9 mouse cellular contexts compared by ENCODE assay signal in the genomic region with DNA sequence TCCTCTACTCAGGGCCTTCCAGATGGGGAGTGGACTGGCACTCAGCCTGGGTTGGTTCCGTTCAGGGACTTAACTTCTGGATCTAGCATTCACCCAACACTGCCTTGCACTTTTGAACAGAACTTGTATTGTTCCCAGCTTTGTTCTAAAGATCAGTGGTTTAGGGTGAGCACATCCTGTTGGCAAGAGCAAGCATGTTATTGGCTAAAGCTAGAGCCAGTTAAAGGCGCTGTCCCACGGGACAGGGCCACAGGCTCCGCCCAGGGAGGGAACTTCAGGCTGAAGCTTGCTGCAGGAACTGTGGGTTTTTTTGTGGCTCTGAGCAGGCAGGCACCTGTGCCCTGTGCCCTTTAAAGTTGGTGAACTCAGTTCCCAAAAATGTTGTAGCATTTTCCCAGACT. TPM values are rescaled to one million over a fixed set of nuclear protein-coding genes. Genes with fewer than 3 reads are reported as not detected.
DNase-seq lines count a peak whose midpoint lies in the region; ATAC-seq and TF ChIP-seq lines count a peak whose summit lies in the region.
"Had no signal": no experiment of that assay in that cellular context is flagged by ENCODE, and none has a peak within 500 bp of the region (broad histone marks: within the 10 kb centered on the region; RNA-seq: fewer than 3 reads in every experiment).

No protein-coding gene starts in this region.

- H3K36me3 ChIP-seq in kidney, embryonic 14.5 days (ENCODE audit: control insufficient read depth, insufficient read depth, low read length): no peaks in the 10 kb centered on the region
- 0 out of 2 replicates have a peak, but pooled peaks cover 2% of the 10 kb centered on the region for H3K36me3 ChIP-seq in heart, adult 2 months (ENCODE audit: control insufficient read depth, insufficient read depth, low read length)
- H3K36me3 ChIP-seq in kidney, postnatal 0 days (ENCODE audit: insufficient read depth, low read length): no peaks in the 10 kb centered on the region
- H3K36me3 ChIP-seq in thymus, adult 2 months (ENCODE audit: control insufficient read depth, insufficient read depth, low read length): no peaks in the 10 kb centered on the region

- H3K9ac ChIP-seq in kidney, embryonic 14.5 days (ENCODE audit: low read depth, low read length): no peak overlapping the region
- peak overlapping the region; percentile 56 for H3K9ac ChIP-seq in heart, adult 2 months (ENCODE audit: low read depth, low read length)
- no peak overlapping the region for H3K9ac ChIP-seq in kidney, postnatal 0 days (ENCODE audit: low read depth, low read length)

- peak; percentile 86 for TF ChIP-seq EP300 in heart, adult 2 months (IDR thresholded peaks at IDR 0.05; ENCODE audit: insufficient read depth, low read depth, low read length)

- no peaks in the 10 kb centered on the region for H3K4me1 ChIP-seq in kidney, embryonic 14.5 days (ENCODE audit: control insufficient read depth, insufficient read depth, low read length)
- peaks cover 29% of the 10 kb centered on the region for H3K4me1 ChIP-seq in heart, adult 2 months (ENCODE audit: control insufficient read depth, insufficient read depth, low read length)
- H3K4me1 ChIP-seq in kidney, postnatal 0 days (replicated peaks; ENCODE audit: insufficient read depth, low read length): peaks cover 14% of the 10 kb centered on the region
- H3K4me1 ChIP-seq in thymus, adult 2 months (replicated peaks; ENCODE audit: control insufficient read depth, insufficient read depth, low read length): peaks cover 42% of the 10 kb centered on the region

- peak; percentile 93 for DNase-seq in kidney, adult 11 months
- DNase-seq in adrenal gland, postnatal 25 days: peak; percentile 61
- peak; percentile 87 to 92 for DNase-seq in heart, adult 2 months
- peak; percentile 75 for DNase-seq in kidney, postnatal 0 days (ENCODE audit: low spot score)
- DNase-seq in thymus, adult 2 months: peak; percentile 90
- no peak for DNase-seq in left cerebral cortex, postnatal 36 days (ENCODE audit: low spot score in 2 of 2)

- 53% methylated on average over 4 of the region's 4 CpGs for WGBS in kidney, embryonic 14.5 days
- 4% methylated on average over 4 of the region's 4 CpGs for WGBS in heart, adult 2 months
- WGBS in kidney, postnatal 0 days: 44% methylated on average over 4 of the region's 4 CpGs
- WGBS in thymus, adult 2 months: 0% methylated on average over 4 of the region's 4 CpGs

- H3K79me2 ChIP-seq in heart, adult 2 months (replicated peaks; ENCODE audit: control insufficient read depth, insufficient read depth, low read length): no peaks in the 10 kb centered on the region

- H3K4me3 ChIP-seq in kidney, embryonic 14.5 days (ENCODE audit: low read length): no peak overlapping the region
- peak overlapping the region; percentile 37; the same call in 1 of the 2 replicates for H3K4me3 ChIP-seq in heart, adult 2 months
- no peak overlapping the region for H3K4me3 ChIP-seq in kidney, postnatal 0 days (replicated peaks; ENCODE audit: low read depth, low read length)
- H3K4me3 ChIP-seq in thymus, adult 2 months (ENCODE audit: control insufficient read depth, insufficient read depth, low read length): peak overlapping the region; percentile 46

- H3K4me2 ChIP-seq in kidney, embryonic 14.5 days (replicated peaks; ENCODE audit: low read depth, low read length): no peak overlapping the region
- H3K4me2 ChIP-seq in kidney, postnatal 0 days (ENCODE audit: low read length): no peak overlapping the region

- no peak overlapping the region for H3K27ac ChIP-seq in kidney, embryonic 14.5 days (ENCODE audit: low read depth, low read length)
- peak overlapping the region; percentile 97 for H3K27ac ChIP-seq in heart, adult 2 months
- H3K27ac ChIP-seq in kidney, postnatal 0 days: peak overlapping the region; percentile 78
- peak overlapping the region; percentile 98 for H3K27ac ChIP-seq in thymus, adult 2 months (ENCODE audit: control insufficient read depth, insufficient read depth, low read length)

- intact Hi-C loops in heart, adult 2 months (cut with DNase I): loop anchor here (1.0 to 2.0 kb wide), 2 partner anchors 14 to 24 kb away; no protein-coding TSS in a partner anchor
- intact Hi-C loops in left cerebral cortex, postnatal 36 days (cut with DNase I): no loop called here

- peak; percentile 96 for TF ChIP-seq POLR2A in heart, adult 2 months (IDR thresholded peaks at IDR 0.05; ENCODE audit: insufficient read depth, low read depth, low read length)
- peak; percentile 71 for TF ChIP-seq POLR2A in thymus, adult 2 months (IDR thresholded peaks at IDR 0.05; ENCODE audit: control insufficient read depth, extremely low read depth, insufficient read depth, low read length, poor library complexity)

- no peak for TF ChIP-seq CTCF in heart, adult 2 months (IDR thresholded peaks at IDR 0.05)
- TF ChIP-seq CTCF in kidney, postnatal 0 days (IDR thresholded peaks at IDR 0.05; ENCODE audit: low read depth): no peak
- TF ChIP-seq CTCF in thymus, adult 2 months (IDR thresholded peaks at IDR 0.05; ENCODE audit: borderline replicate concordance, control insufficient read depth, extremely low read depth, insufficient read depth, low read length, poor library complexity): no peak

- no peaks in the 10 kb centered on the region for H3K9me3 ChIP-seq in kidney, embryonic 14.5 days (ENCODE audit: control insufficient read depth, low read length)
- H3K9me3 ChIP-seq in kidney, postnatal 0 days (replicated peaks; ENCODE audit: low read length): no peaks in the 10 kb centered on the region

- H3K27me3 ChIP-seq in kidney, embryonic 14.5 days (ENCODE audit: control insufficient read depth, insufficient read depth, low read length): no peaks in the 10 kb centered on the region
- H3K27me3 ChIP-seq in heart, adult 2 months (ENCODE audit: control insufficient read depth, insufficient read depth, low read length): no peaks in the 10 kb centered on the region
- H3K27me3 ChIP-seq in kidney, postnatal 0 days (ENCODE audit: insufficient read depth, low read length): no peaks in the 10 kb centered on the region
- H3K27me3 ChIP-seq in thymus, adult 2 months (ENCODE audit: control insufficient read depth, insufficient read depth, low read length): no peaks in the 10 kb centered on the region

- no peak for ATAC-seq in kidney, embryonic 14.5 days (ENCODE audit: low FRiP score, low TSS enrichment)
- ATAC-seq in kidney, postnatal 0 days (replicated peaks; ENCODE audit: low FRiP score, low read depth): peak; percentile 82
- ATAC-seq in megakaryocyte progenitor cell, adult 5-6 weeks (replicated peaks; ENCODE audit: poor library complexity): peak; percentile 82
- ATAC-seq: Patski had no signal

RNA-seq across cellular contexts. Expression of gene Herpud1, which starts 22.9 kb away (rescaled TPM):
- 53.7 and 61.2 TPM in 2 replicates for polyA plus RNA-seq in kidney, embryonic 14.5 days (2014; fragmentation: Nextera tagmentation; extraction: Ambion mirVana)
- 98.9 and 118 TPM in 2 replicates for total RNA-seq in adrenal gland, postnatal 25 days (2021)
- total RNA-seq in heart, adult 2 months (2021): 100 to 1,000 TPM; 216 to 349 TPM
- 272 and 285 TPM in 2 replicates for polyA plus RNA-seq in heart, adult 2 months (2012; rRNA removed)
- polyA plus RNA-seq in kidney, postnatal 0 days (2015; fragmentation: Nextera tagmentation; extraction: Ambion mirVana): 95.8 and 100 TPM in 2 replicates
- total RNA-seq in megakaryocyte progenitor cell, adult 5-6 weeks (2015): 78.2 and 89.9 TPM in 2 replicates
- 83.3 and 99.5 TPM in 2 replicates for total RNA-seq in megakaryocyte progenitor cell, adult 5-6 weeks (2017)
- polyA plus RNA-seq in thymus, adult 2 months (2012; rRNA removed): 198 and 218 TPM in 2 replicates
- total RNA-seq in left cerebral cortex, postnatal 36 days (2021): 10 to 100 TPM; 65.9 to 66.1 TPM

RNA-seq across cellular contexts. Expression of gene Slc12a3, which starts 34.3 kb away (rescaled TPM):
- polyA plus RNA-seq in kidney, embryonic 14.5 days (2014; fragmentation: Nextera tagmentation; extraction: Ambion mirVana): 0.39 and 0.51 TPM in 2 replicates
- 0.09 and 0.29 TPM in 2 replicates for total RNA-seq in adrenal gland, postnatal 25 days (2021)
- total RNA-seq in heart, adult 2 months (2021): under 1 TPM; 0.16 to 0.39 TPM
- polyA plus RNA-seq in heart, adult 2 months (2012; rRNA removed): 0.20 and 0.39 TPM in 2 replicates
- 44.6 and 45.6 TPM in 2 replicates for polyA plus RNA-seq in kidney, postnatal 0 days (2015; fragmentation: Nextera tagmentation; extraction: Ambion mirVana)
- total RNA-seq in megakaryocyte progenitor cell, adult 5-6 weeks (2015): 0.12 and 0.17 TPM in 2 replicates
- total RNA-seq in megakaryocyte progenitor cell, adult 5-6 weeks (2017): not detected in 2 replicates
- 1.3 TPM in 2 replicates for polyA plus RNA-seq in thymus, adult 2 months (2012; rRNA removed)
- 1 to 10 TPM in 1 of 2 experiments, under 1 TPM in 1; 0.25 to 1.3 TPM for total RNA-seq in left cerebral cortex, postnatal 36 days (2021)

Comparison
In these comparisons a context has a peak if more than half of its experiments do, and no peak if none do; other contexts are left out.
1. DNase-seq: peak in kidney, adult 11 months (single experiment), adrenal gland, postnatal 25 days (single experiment), heart, adult 2 months (2 of 2), kidney, postnatal 0 days (single experiment) and thymus, adult 2 months (single experiment); none in left cerebral cortex, postnatal 36 days (0 of 2).
2. H3K4me3 ChIP-seq: peak in heart, adult 2 months (single experiment) and thymus, adult 2 months (single experiment); none in kidney, embryonic 14.5 days (single experiment) and kidney, postnatal 0 days (single experiment).